Mouse (Mus musculus): ENCODE data around the gene Olfr323. TPM values are rescaled to one million over a fixed set of nuclear protein-coding genes. Genes with fewer than 3 reads are reported as not detected.

Gene Olfr323
- polyA plus RNA-seq (2015; fragmentation: Nextera tagmentation; extraction: Ambion mirVana): not detected in 2 replicates

DNA sequence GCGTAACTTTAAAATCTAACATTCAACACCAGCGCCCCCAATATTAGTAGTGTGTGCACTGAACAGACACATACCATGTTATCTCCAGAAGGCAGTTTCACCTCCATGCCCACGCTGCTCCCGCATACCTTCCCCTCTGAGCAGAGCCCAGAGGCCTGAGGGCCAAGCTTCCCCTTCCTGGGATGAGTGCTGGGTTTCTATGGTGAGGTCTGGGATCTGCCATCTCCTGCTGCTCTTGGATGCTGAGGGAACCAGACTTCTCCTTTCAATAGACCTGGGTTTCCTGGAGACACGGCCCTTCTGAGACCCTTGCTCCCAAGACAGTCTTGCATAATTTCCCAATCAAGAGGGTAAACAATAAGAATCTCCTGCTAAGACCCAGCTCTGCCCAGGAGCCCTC, at the start of gene Olfr323:
Gene Olfr323, minus strand, starts transcription at position 101 of the 400 bp plus-strand sequence.

DNA sequence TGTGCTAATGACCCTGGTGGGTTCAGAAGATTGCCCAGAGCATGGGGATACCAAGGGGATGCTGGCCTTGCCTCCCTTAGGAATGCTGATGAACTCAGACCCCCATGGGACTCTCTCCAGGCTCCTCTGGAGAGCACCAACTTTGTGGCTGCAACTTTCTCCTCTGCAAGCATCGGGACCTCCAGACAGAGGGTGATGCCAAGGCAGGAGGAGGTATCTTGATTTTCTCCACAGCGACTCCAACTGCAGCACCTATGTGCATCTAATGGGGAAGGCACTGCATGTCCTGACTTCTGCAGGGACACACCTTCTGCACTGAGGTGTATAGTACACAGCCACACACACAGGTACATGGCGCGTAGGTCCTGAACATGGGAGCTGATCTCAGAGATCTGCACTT, 28.3 kb upstream of the Olfr323 start, which contains the start of gene Olfr322:
Gene Olfr322, plus strand, starts transcription at position 187 of the 400 bp plus-strand sequence.

DNA sequence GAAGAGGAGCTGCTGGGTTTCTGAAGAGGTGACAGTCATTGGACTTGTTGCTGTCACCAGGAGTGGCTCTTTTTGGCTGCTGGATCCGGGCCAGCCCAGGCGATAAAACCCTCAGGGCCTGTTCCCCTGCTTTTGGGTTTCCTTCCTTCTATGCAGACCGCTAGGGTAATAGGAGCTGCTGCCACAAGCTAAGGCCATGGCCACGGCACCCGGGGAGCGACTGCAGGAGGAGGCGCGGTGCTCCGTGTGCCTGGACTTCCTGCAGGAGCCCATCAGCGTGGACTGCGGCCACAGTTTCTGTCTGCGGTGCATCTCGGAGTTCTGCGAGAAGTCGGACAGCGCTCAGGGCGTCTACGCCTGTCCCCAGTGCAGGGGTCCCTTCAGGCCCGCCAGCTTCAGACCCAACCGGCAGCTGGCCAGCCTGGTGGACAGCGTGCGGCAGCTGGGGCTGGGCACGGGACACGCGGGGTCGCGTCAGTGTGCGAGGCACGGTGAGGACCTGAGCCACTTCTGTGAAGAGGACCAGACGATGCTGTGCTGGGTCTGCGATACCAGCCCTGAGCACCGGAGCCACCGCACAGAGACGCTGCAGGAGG, 10.1 kb upstream of the Olfr323 start, which contains the start of gene Trim58:
Gene Trim58, plus strand, starts transcription at position 194 of the 596 bp plus-strand sequence.

DNA sequence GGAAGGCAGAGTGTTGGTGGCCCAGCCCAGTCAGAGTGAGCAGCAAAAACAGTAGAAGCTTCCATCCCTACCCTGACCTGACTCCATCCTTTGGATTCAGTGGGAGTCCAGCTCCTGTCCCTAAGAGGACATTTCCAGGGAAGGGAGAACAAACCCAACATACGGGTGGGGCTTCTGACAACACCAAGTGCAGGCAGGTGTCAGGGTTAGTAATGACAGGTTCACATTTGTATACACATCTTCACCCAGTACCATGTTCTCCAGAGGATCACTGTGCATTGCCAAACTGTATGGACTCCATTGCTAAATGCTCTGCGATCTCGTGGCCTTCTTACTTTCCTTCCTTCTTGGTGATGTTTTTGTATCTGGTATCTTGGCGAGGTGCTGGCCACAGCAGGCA, 14.3 kb downstream of the Olfr323 start, which contains the start of gene 2210407C18Rik:
Gene 2210407C18Rik, minus strand, starts transcription at position 101 of the 400 bp plus-strand sequence.

DNA sequence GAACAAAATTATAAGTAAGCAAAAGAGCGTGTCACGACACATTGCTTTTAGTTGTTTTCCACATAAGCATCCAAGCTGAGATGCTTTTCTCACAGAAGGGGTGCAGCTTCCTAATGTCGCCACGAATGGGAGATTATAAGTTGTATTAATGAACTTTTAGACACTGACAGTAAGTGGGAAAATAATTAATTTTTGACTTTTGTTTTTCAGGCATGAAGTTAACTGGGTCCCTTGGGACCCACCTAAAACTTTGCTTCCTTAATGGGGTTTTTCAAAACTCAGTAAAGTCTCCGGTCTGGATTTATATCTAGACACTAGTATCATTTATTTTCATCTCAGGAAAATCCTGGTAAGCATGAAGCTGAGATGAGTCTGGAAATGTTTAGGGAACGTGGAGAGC, 35.5 kb downstream of the Olfr323 start, which contains the start of gene Olfr324:
Gene Olfr324, plus strand, starts transcription at position 301 of the 400 bp plus-strand sequence.

DNA sequence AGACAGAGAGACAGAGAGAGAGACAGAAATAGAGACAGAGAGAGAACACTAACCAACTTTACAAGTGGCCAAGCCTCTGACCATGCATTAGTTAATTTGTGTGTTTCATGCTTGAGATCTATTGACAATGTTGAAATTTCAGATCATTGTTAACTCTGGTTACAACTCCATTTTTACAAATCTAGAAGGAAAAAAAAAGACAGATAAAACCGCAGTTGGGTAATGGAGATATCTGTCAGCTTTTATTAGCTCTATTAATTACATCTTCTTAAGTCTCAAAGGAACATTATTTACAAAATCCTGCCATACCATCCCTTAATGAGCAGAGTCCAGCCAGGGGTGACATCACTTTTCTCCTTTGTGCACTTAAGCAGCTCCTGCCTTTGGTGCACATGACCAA, 52.9 kb downstream of the Olfr323 start, which contains the start of gene Olfr325:
Gene Olfr325, plus strand, starts transcription at position 301 of the 400 bp plus-strand sequence.

Other genes starting within 250 kb of the Olfr323 start
- gene 1810065E05Rik, start 209.4 kb downstream of the Olfr323 start, polyA plus RNA-seq (2015; fragmentation: Nextera tagmentation; extraction: Ambion mirVana): not detected in 2 replicates
- not detected in 2 replicates for gene Gm12253, start 197.9 kb downstream of the Olfr323 start, polyA plus RNA-seq (2015; fragmentation: Nextera tagmentation; extraction: Ambion mirVana)
- not detected in 2 replicates for gene Lypd9, start 177.6 kb downstream of the Olfr323 start, polyA plus RNA-seq (2015; fragmentation: Nextera tagmentation; extraction: Ambion mirVana)
- not detected in 2 replicates for gene Olfr30, start 168.2 kb downstream of the Olfr323 start, polyA plus RNA-seq (2015; fragmentation: Nextera tagmentation; extraction: Ambion mirVana)
- gene Olfr332, start 137.9 kb downstream of the Olfr323 start, polyA plus RNA-seq (2015; fragmentation: Nextera tagmentation; extraction: Ambion mirVana): not detected in 2 replicates
- not detected in 2 replicates for gene Olfr331, start 127.9 kb downstream of the Olfr323 start, polyA plus RNA-seq (2015; fragmentation: Nextera tagmentation; extraction: Ambion mirVana)
- gene Olfr330, start 95.7 kb downstream of the Olfr323 start, polyA plus RNA-seq (2015; fragmentation: Nextera tagmentation; extraction: Ambion mirVana): not detected in 2 replicates
- gene Olfr329-ps, start 84.1 kb downstream of the Olfr323 start, polyA plus RNA-seq (2015; fragmentation: Nextera tagmentation; extraction: Ambion mirVana): 0.12 TPM in 1 of 2 replicates, not detected in the other
- gene Olfr328, start 74.9 kb downstream of the Olfr323 start, polyA plus RNA-seq (2015; fragmentation: Nextera tagmentation; extraction: Ambion mirVana): not detected in 2 replicates
- gene Olfr224, start 59.9 kb downstream of the Olfr323 start, polyA plus RNA-seq (2015; fragmentation: Nextera tagmentation; extraction: Ambion mirVana): not detected in 2 replicates
- not detected in 2 replicates for gene Olfr325, start 52.8 kb downstream of the Olfr323 start, polyA plus RNA-seq (2015; fragmentation: Nextera tagmentation; extraction: Ambion mirVana)
- not detected in 2 replicates for gene Olfr324, start 35.4 kb downstream of the Olfr323 start, polyA plus RNA-seq (2015; fragmentation: Nextera tagmentation; extraction: Ambion mirVana)
- not detected in 2 replicates for gene 2210407C18Rik, start 14.4 kb downstream of the Olfr323 start, polyA plus RNA-seq (2015; fragmentation: Nextera tagmentation; extraction: Ambion mirVana)
- not detected in 2 replicates for gene Trim58, start 10.0 kb upstream of the Olfr323 start, polyA plus RNA-seq (2015; fragmentation: Nextera tagmentation; extraction: Ambion mirVana)
- gene Olfr322, start 28.3 kb upstream of the Olfr323 start, polyA plus RNA-seq (2015; fragmentation: Nextera tagmentation; extraction: Ambion mirVana): not detected in 2 replicates
- gene Olfr320, start 50.6 kb upstream of the Olfr323 start, polyA plus RNA-seq (2015; fragmentation: Nextera tagmentation; extraction: Ambion mirVana): not detected in 2 replicates
- gene Olfr319, start 68.7 kb upstream of the Olfr323 start, polyA plus RNA-seq (2015; fragmentation: Nextera tagmentation; extraction: Ambion mirVana): not detected in 2 replicates
- not detected in 2 replicates for gene Olfr318, start 93.5 kb upstream of the Olfr323 start, polyA plus RNA-seq (2015; fragmentation: Nextera tagmentation; extraction: Ambion mirVana)
- gene Olfr317, start 108.7 kb upstream of the Olfr323 start, polyA plus RNA-seq (2015; fragmentation: Nextera tagmentation; extraction: Ambion mirVana): not detected in 2 replicates
- gene Olfr316, start 122.2 kb upstream of the Olfr323 start, polyA plus RNA-seq (2015; fragmentation: Nextera tagmentation; extraction: Ambion mirVana): not detected in 2 replicates
- gene Olfr315, start 142.7 kb upstream of the Olfr323 start, polyA plus RNA-seq (2015; fragmentation: Nextera tagmentation; extraction: Ambion mirVana): not detected in 2 replicates
- gene Olfr314, start 152.5 kb upstream of the Olfr323 start, polyA plus RNA-seq (2015; fragmentation: Nextera tagmentation; extraction: Ambion mirVana): not detected in 2 replicates
- 1.3 and 1.9 TPM in 2 replicates for gene Fam183b, start 171.5 kb upstream of the Olfr323 start, polyA plus RNA-seq (2015; fragmentation: Nextera tagmentation; extraction: Ambion mirVana)
- not detected in 2 replicates for gene Olfr313, start 184.5 kb upstream of the Olfr323 start, polyA plus RNA-seq (2015; fragmentation: Nextera tagmentation; extraction: Ambion mirVana)
- not detected in 2 replicates for gene Olfr312, start 198.7 kb upstream of the Olfr323 start, polyA plus RNA-seq (2015; fragmentation: Nextera tagmentation; extraction: Ambion mirVana)
- gene Olfr311, start 208.8 kb upstream of the Olfr323 start, polyA plus RNA-seq (2015; fragmentation: Nextera tagmentation; extraction: Ambion mirVana): not detected in 2 replicates
- 2.0 TPM in 2 replicates for gene Gm12258, start 216.7 kb upstream of the Olfr323 start, polyA plus RNA-seq (2015; fragmentation: Nextera tagmentation; extraction: Ambion mirVana)
- gene 2810021J22Rik, start 236.7 kb upstream of the Olfr323 start, polyA plus RNA-seq (2015; fragmentation: Nextera tagmentation; extraction: Ambion mirVana): 2.0 and 2.2 TPM in 2 replicates

All from skeletal muscle tissue, postnatal 0 days (tissue).